Mouse (Mus musculus) liver, embryonic 11.5 days (tissue): ENCODE measurements around the gene Fan1. TPM values are rescaled to one million over a fixed set of nuclear protein-coding genes. Genes with fewer than 3 reads are reported as not detected.

Experiments
- ATAC-seq: fragments of 200-750 bp; cut with Nextera tagmentation; replicated peaks from 2 replicates; pipeline ENCODE4 v1.8.0; 2017; ENCODE audit warnings: moderate number of reproducible peaks, mild to moderate bottlenecking, moderate TSS enrichment, moderate library complexity; ENCODE audit not compliant: low FRiP score
- DNase-seq: peaks from one replicate; pipeline ENCODE4 v3.0.0-alpha.2; 2017; ENCODE audit warnings: low spot score
- H3K27ac ChIP-seq: fragments of 300-500 bp; sonication (generic); 2 replicates; pipeline ENCODE4 v1.5.1; 2014; ENCODE audit warnings: mild to moderate bottlenecking, low read depth, low read length, control low read depth
- H3K27me3 ChIP-seq: fragments of 300-500 bp; sonication (generic); replicated peaks from 2 replicates; pipeline ENCODE4 v1.6.1; 2014; ENCODE audit warnings: low read length, mixed read lengths; ENCODE audit not compliant: control insufficient read depth, insufficient read depth
- H3K36me3 ChIP-seq: fragments of 300-500 bp; sonication (generic); 2 replicates; pipeline ENCODE4 v1.6.1; 2014; ENCODE audit warnings: mild to moderate bottlenecking, low read length, moderate library complexity, mixed read lengths; ENCODE audit not compliant: control insufficient read depth, insufficient read depth
- H3K4me1 ChIP-seq: fragments of 300-500 bp; sonication (generic); replicated peaks from 2 replicates; pipeline ENCODE4 v1.6.1; 2014; ENCODE audit warnings: low read length, mixed read lengths; ENCODE audit not compliant: control insufficient read depth, insufficient read depth
- H3K4me2 ChIP-seq: fragments of 300-500 bp; sonication (generic); 2 replicates; pipeline ENCODE4 v1.6.1; 2014; ENCODE audit warnings: mild to moderate bottlenecking, control low read depth, moderate library complexity
- H3K4me3 ChIP-seq: fragments of 300-500 bp; sonication (generic); 2 replicates; pipeline ENCODE4 v1.5.1; 2014; ENCODE audit warnings: low read depth, low read length, control low read depth
- H3K9ac ChIP-seq: fragments of 300-500 bp; sonication (generic); 2 replicates; pipeline ENCODE4 v1.6.1; 2014; ENCODE audit warnings: low read depth, low read length, control low read depth
- H3K9me3 ChIP-seq: fragments of 300-500 bp; sonication (generic); 2 replicates; pipeline ENCODE4 v1.6.1; 2016; ENCODE audit warnings: low read length, inconsistent platforms, mixed read lengths; ENCODE audit not compliant: control insufficient read depth
- WGBS: fragments of 180-500 bp; shearing (Covaris S2); extraction: QIAGEN DNeasy Blood & Tissue Kit; methylation state at CpG from one replicate; pipeline ENCODE4 v1.1.7; 2014; 5-methylcytosine and 5-hydroxymethylcytosine counted together
- polyA plus RNA-seq: library from polyadenylated mRNA; unstranded; fragments of >200 nt; fragmentation: Nextera tagmentation; extraction: Ambion mirVana; gene quantifications from 2 replicates; pipeline ENCODE4 v1.2.1, GENCODE M21; 2014

Fan1 gene
- polyA plus RNA-seq, result 3.4 and 4.1 TPM in 2 replicates

GRCm38 (mm10) chr7:64373830-64374562, at the start of gene Fan1:
Fan1 (minus strand) TSS chr7:64374095.
- peaks cover 20% of the 10 kb centered on the region for H3K36me3 ChIP-seq
- H3K4me3 ChIP-seq, result peak within 1 kb of the TSS; percentile 68
- peaks cover 2% of the 10 kb centered on the region; the same call in 1 of the 2 replicates for H3K4me1 ChIP-seq
- peak within 1 kb of the TSS; percentile 78 for H3K9ac ChIP-seq
- peak within 1 kb of the TSS; percentile 85; the same call in 1 of the 2 replicates for H3K27ac ChIP-seq
- H3K4me2 ChIP-seq, result peak within 1 kb of the TSS; percentile 62
- ATAC-seq, result peak; percentile 94
- DNase-seq, result peak; percentile 86
- WGBS, result 4% methylated on average over 27 of the region's 27 CpGs
- H3K27me3 ChIP-seq, result no peaks in the 10 kb centered on the region
- H3K9me3 ChIP-seq, result no peaks in the 10 kb centered on the region

- Histone ChIP-seq H3K4me2 (no peak overlapping the region), H3K9me3 (no peaks in the 10 kb centered on the region), H3K27me3 (no peaks in the 10 kb centered on the region), H3K36me3 (no peaks in the 10 kb centered on the region; the same call in 1 of the 2 replicates), H3K4me1 (no peaks in the 10 kb centered on the region), H3K4me3 (no peak overlapping the region), H3K9ac (no peak overlapping the region), H3K27ac (no peak overlapping the region)
- ATAC-seq, result no peak
- DNase-seq, result no peak
- WGBS, result 75% methylated on average over 8 of the region's 8 CpGs
Measured at GRCm38 (mm10) chr7:64403989-64404388, 30.1 kb upstream of the Fan1 start.

- H3K36me3 ChIP-seq, result no peaks in the 10 kb centered on the region; the same call in 1 of the 2 replicates
- no peak for DNase-seq
- no peak overlapping the region for H3K9ac ChIP-seq
- H3K27ac ChIP-seq, result no peak overlapping the region
- ATAC-seq, result no peak
- no peak overlapping the region for H3K4me2 ChIP-seq
- 86% methylated on average over 4 of the region's 4 CpGs for WGBS
- no peaks in the 10 kb centered on the region for H3K9me3 ChIP-seq
- H3K4me3 ChIP-seq, result no peak overlapping the region
- H3K4me1 ChIP-seq, result no peaks in the 10 kb centered on the region
- H3K27me3 ChIP-seq, result no peaks in the 10 kb centered on the region
Measured at GRCm38 (mm10) chr7:64402452-64402851, 28.6 kb upstream of the Fan1 start.

GRCm38 (mm10) chr7:64400725-64401124, 26.8 kb upstream of the Fan1 start:
- H3K36me3 ChIP-seq, result no peaks in the 10 kb centered on the region; the same call in 1 of the 2 replicates
- H3K4me1 ChIP-seq, result no peaks in the 10 kb centered on the region
- H3K27me3 ChIP-seq, result no peaks in the 10 kb centered on the region
- no peak overlapping the region for H3K4me3 ChIP-seq
- ATAC-seq (no peak), DNase-seq (no peak)
- H3K27ac ChIP-seq, result no peak overlapping the region
- H3K9ac ChIP-seq, result no peak overlapping the region
- H3K9me3 ChIP-seq, result no peaks in the 10 kb centered on the region
- no peak overlapping the region for H3K4me2 ChIP-seq
- WGBS, result 94% methylated on average over 1 of the region's 1 CpGs

- H3K9me3 ChIP-seq, result no peaks in the 10 kb centered on the region
- peaks cover 6% of the 10 kb centered on the region for H3K4me1 ChIP-seq
- peak overlapping the region; percentile 75 for H3K4me2 ChIP-seq
- H3K9ac ChIP-seq, result peak overlapping the region; percentile 81
- under 1% methylated on average over 15 of the region's 15 CpGs for WGBS
- peaks cover 12% of the 10 kb centered on the region for H3K36me3 ChIP-seq
- H3K27ac ChIP-seq, result peak overlapping the region; percentile 44
- ATAC-seq (peak; percentile 48), DNase-seq (no peak)
- peak overlapping the region; percentile 84 for H3K4me3 ChIP-seq
- H3K27me3 ChIP-seq, result no peaks in the 10 kb centered on the region
Measured at GRCm38 (mm10) chr7:64392819-64393151, 18.9 kb upstream of the Fan1 start.

- Histone ChIP-seq H3K9ac (peak within 1 kb of the TSS; percentile 81), H3K27me3 (no peaks in the 10 kb centered on the region), H3K4me1 (peaks cover 6% of the 10 kb centered on the region), H3K27ac (peak within 1 kb of the TSS; percentile 44), H3K4me3 (peak within 1 kb of the TSS; percentile 84), H3K4me2 (peak within 1 kb of the TSS; percentile 89), H3K9me3 (no peaks in the 10 kb centered on the region), H3K36me3 (peaks cover 12% of the 10 kb centered on the region)
- WGBS, result under 1% methylated on average over 54 of the region's 54 CpGs
- ATAC-seq (peak; percentile 99), DNase-seq (peak; percentile 99)
Measured at GRCm38 (mm10) chr7:64392122-64392818, 18.4 kb upstream of the Fan1 start, which contains the start of the genes Mphosph10 and Mcee. Mphosph10 (minus strand) TSS chr7:64392268. Mcee (plus strand) TSS chr7:64392607.

GRCm38 (mm10) chr7:64391479-64391878, 17.6 kb upstream of the Fan1 start:
- Histone ChIP-seq H3K27me3 (no peaks in the 10 kb centered on the region), H3K36me3 (peaks cover 12% of the 10 kb centered on the region), H3K4me3 (peak overlapping the region; percentile 84), H3K9me3 (no peaks in the 10 kb centered on the region), H3K27ac (no peak overlapping the region), H3K4me2 (peak overlapping the region; percentile 89), H3K9ac (peak overlapping the region; percentile 81), H3K4me1 (peaks cover 6% of the 10 kb centered on the region)
- 3% methylated on average over 8 of the region's 8 CpGs for WGBS
- DNase-seq, result peak; percentile 52
- no peak for ATAC-seq

GRCm38 (mm10) chr7:64373147-64373829, 607 bp downstream of the Fan1 start:
- H3K36me3 ChIP-seq, result peaks cover 17% of the 10 kb centered on the region
- peak; percentile 11; the same call in 1 of the 2 replicates for ATAC-seq
- no peaks in the 10 kb centered on the region for H3K9me3 ChIP-seq
- no peak for DNase-seq
- H3K9ac ChIP-seq, result peak overlapping the region; percentile 78
- H3K27ac ChIP-seq, result peak overlapping the region; percentile 85; the same call in 1 of the 2 replicates
- peak overlapping the region; percentile 68 for H3K4me3 ChIP-seq
- peaks cover 2% of the 10 kb centered on the region; the same call in 1 of the 2 replicates for H3K4me1 ChIP-seq
- no peaks in the 10 kb centered on the region for H3K27me3 ChIP-seq
- 12% methylated on average over 18 of the region's 18 CpGs for WGBS
- peak overlapping the region; percentile 62 for H3K4me2 ChIP-seq
